Mouse (Mus musculus): ENCODE data around the gene Alkbh2.
A peak's percentile ranks its signal among the peaks of the same experiment; 100 is the strongest.

DNA sequence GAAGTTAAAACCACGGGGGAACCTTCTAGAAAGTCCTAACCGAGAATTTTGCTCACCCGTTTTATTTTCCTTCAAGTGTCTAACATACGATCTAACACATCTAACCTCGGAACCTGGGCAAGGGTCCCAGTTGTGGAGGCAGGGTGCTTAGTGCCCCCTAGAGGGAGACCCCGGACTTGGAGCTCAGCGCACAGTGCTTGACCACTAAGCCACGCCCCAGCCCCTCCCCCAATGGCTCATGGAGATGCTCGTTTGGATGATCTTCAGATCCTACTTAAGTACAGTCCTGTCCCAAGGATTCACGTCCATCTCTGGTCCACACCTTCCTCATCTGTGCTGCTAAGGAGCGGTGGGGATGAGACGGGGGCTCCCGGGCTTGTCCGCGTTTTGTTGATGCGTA is 46.6 kb upstream of the Alkbh2 start:
- TF ChIP-seq CTCF (conservative IDR thresholded peaks at IDR 0.05; ENCODE audit: insufficient read depth, insufficient read length, low read depth, low read length) (peak; percentile 38; the same call in 1 of the 2 replicates), POLR2A (IDR thresholded peaks at IDR 0.05; ENCODE audit: low read depth, low read length) (no peak)
